ENCODE assay signal across 8 mouse cellular contexts in genomic region chr2:170155089-170155740, GRCm38 (mm10). TPM values are rescaled to one million over a fixed set of nuclear protein-coding genes. Genes with fewer than 3 reads are reported as not detected.
DNase-seq lines count a peak whose midpoint lies in the region; ATAC-seq and TF ChIP-seq lines count a peak whose summit lies in the region.

No protein-coding gene starts in this region.

- WGBS in intestine, embryonic 16.5 days = 6% methylated on average over 18 of the region's 18 CpGs
- under 1% methylated on average over 18 of the region's 18 CpGs for WGBS in liver, embryonic 13.5 days (ENCODE audit: insufficient replicate concordance)
- 4% methylated on average over 18 of the region's 18 CpGs for WGBS in stomach, embryonic 16.5 days

- TF ChIP-seq POLR2A in myocyte (IDR thresholded peaks at IDR 0.05; ENCODE audit: insufficient read length, low read depth) = no peak

- H3K79me2 ChIP-seq in myocyte (ENCODE audit: control insufficient read depth, insufficient read depth) = no peaks in the 10 kb centered on the region

- H3K4me2 ChIP-seq in intestine, embryonic 16.5 days (ENCODE audit: low read depth, low read length) = peak overlapping the region; percentile 55
- H3K4me2 ChIP-seq in liver, embryonic 13.5 days = peak overlapping the region; percentile 73
- peak overlapping the region; percentile 98 for H3K4me2 ChIP-seq in myocyte (ENCODE audit: low read depth)
- peak overlapping the region; percentile 62 for H3K4me2 ChIP-seq in stomach, embryonic 16.5 days (ENCODE audit: low read depth, low read length)

- peak; percentile 44 for ATAC-seq in common myeloid progenitor, adult 5-6 weeks (replicated peaks; ENCODE audit: low read depth, poor library complexity, severe bottlenecking)
- ATAC-seq in intestine, embryonic 16.5 days = peak; percentile 66
- ATAC-seq in liver, embryonic 13.5 days (ENCODE audit: low read depth) = peak; percentile 27
- ATAC-seq in stomach, embryonic 16.5 days (ENCODE audit: insufficient read depth, low FRiP score) = peak; percentile 38

- intact Hi-C loops in left cerebral cortex, postnatal 14 days (cut with DNase I) = no loop called here

- H3K4me3 ChIP-seq in intestine, embryonic 16.5 days (ENCODE audit: low read length) = peak overlapping the region; percentile 34
- H3K4me3 ChIP-seq in liver, embryonic 13.5 days (replicated peaks) = peak overlapping the region; percentile 69
- peak overlapping the region; percentile 45 for H3K4me3 ChIP-seq in myocyte
- peak overlapping the region; percentile 39 for H3K4me3 ChIP-seq in stomach, embryonic 16.5 days (replicated peaks; ENCODE audit: low read length)

- H3K27ac ChIP-seq in intestine, embryonic 16.5 days (ENCODE audit: low read length) = peak overlapping the region; percentile 70
- peak overlapping the region; percentile 98 for H3K27ac ChIP-seq in liver, embryonic 13.5 days
- H3K27ac ChIP-seq in stomach, embryonic 16.5 days (ENCODE audit: low read length) = peak overlapping the region; percentile 90

- H3ac ChIP-seq in myocyte (ENCODE audit: control insufficient read depth, insufficient read length) = no peak overlapping the region

- H3K27me3 ChIP-seq in intestine, embryonic 16.5 days (replicated peaks; ENCODE audit: control insufficient read depth, insufficient read depth, low read length) = no peaks in the 10 kb centered on the region
- no peaks in the 10 kb centered on the region for H3K27me3 ChIP-seq in liver, embryonic 13.5 days
- no peaks in the 10 kb centered on the region for H3K27me3 ChIP-seq in myocyte (ENCODE audit: control insufficient read depth, insufficient read depth, insufficient read length)
- no peaks in the 10 kb centered on the region for H3K27me3 ChIP-seq in stomach, embryonic 16.5 days (ENCODE audit: control insufficient read depth, insufficient read depth, low read length)

- no peaks in the 10 kb centered on the region for H3K9me3 ChIP-seq in intestine, embryonic 16.5 days (ENCODE audit: control insufficient read depth, low read length)
- H3K9me3 ChIP-seq in liver, embryonic 13.5 days (replicated peaks) = no peaks in the 10 kb centered on the region
- no peaks in the 10 kb centered on the region for H3K9me3 ChIP-seq in stomach, embryonic 16.5 days (replicated peaks; ENCODE audit: control insufficient read depth, low read length)

- H3K36me3 ChIP-seq in intestine, embryonic 16.5 days (ENCODE audit: control insufficient read depth, insufficient read depth, low read length) = no peaks in the 10 kb centered on the region
- no peaks in the 10 kb centered on the region for H3K36me3 ChIP-seq in liver, embryonic 13.5 days
- no peaks in the 10 kb centered on the region for H3K36me3 ChIP-seq in myocyte (ENCODE audit: control insufficient read depth, insufficient read depth)
- no peaks in the 10 kb centered on the region for H3K36me3 ChIP-seq in stomach, embryonic 16.5 days (ENCODE audit: control insufficient read depth, insufficient read depth, low read length)

- peak; percentile 26 to 34 for DNase-seq in left cerebral cortex, postnatal 14 days (ENCODE audit: low spot score in 2 of 2)
- no peak for DNase-seq in left cerebral cortex, adult 11 months (ENCODE audit: low spot score)
- peak; percentile 98 for DNase-seq in heart, adult 11 months
- peak; percentile 58 for DNase-seq in liver, embryonic 13.5 days

- H3K4me1 ChIP-seq in intestine, embryonic 16.5 days (ENCODE audit: control insufficient read depth, insufficient read depth, low read length) = peaks cover 23% of the 10 kb centered on the region
- peaks cover 86% of the 10 kb centered on the region for H3K4me1 ChIP-seq in liver, embryonic 13.5 days (replicated peaks)
- peaks cover 25% of the 10 kb centered on the region for H3K4me1 ChIP-seq in stomach, embryonic 16.5 days (ENCODE audit: control insufficient read depth, insufficient read depth, low read length)

- H3K9ac ChIP-seq in intestine, embryonic 16.5 days (ENCODE audit: low read depth, low read length) = peak overlapping the region; percentile 45
- H3K9ac ChIP-seq in liver, embryonic 13.5 days = peak overlapping the region; percentile 87
- H3K9ac ChIP-seq in stomach, embryonic 16.5 days (ENCODE audit: low read length) = peak overlapping the region; percentile 68

TF ChIP-seq in myocyte, 11 proteins besides CTCF, POLR2A, EP300 and RAD21:
- TF ChIP-seq CEBPB (IDR thresholded peaks at IDR 0.05; ENCODE audit: insufficient read depth, poor library complexity, severe bottlenecking) = peak; percentile 69
- no peak for TF ChIP-seq TCF3 (IDR thresholded peaks at IDR 0.05; ENCODE audit: insufficient read length, low read depth)

RNA-seq across cellular contexts. Expression of gene Zfp217, which starts 7.3 kb away (rescaled TPM):
- total RNA-seq in left cerebral cortex, postnatal 14 days (2021) = 1 to 10 TPM; 3.3 to 3.7 TPM
- total RNA-seq in common myeloid progenitor, adult 5-6 weeks (2017) = 33.2 and 40.1 TPM in 2 replicates
- 2.4 and 2.9 TPM in 2 replicates for polyA plus RNA-seq in intestine, embryonic 16.5 days (2015; fragmentation: Nextera tagmentation; extraction: Ambion mirVana)
- 3.6 and 3.7 TPM in 2 replicates for polyA plus RNA-seq in liver, embryonic 13.5 days (2015; fragmentation: Nextera tagmentation; extraction: Ambion mirVana)
- polyA plus RNA-seq in myocyte (2012; fragmentation: generic; extraction: Trizol) = 5.0 TPM
- 3.0 and 3.2 TPM in 2 replicates for polyA plus RNA-seq in stomach, embryonic 16.5 days (2015; fragmentation: Nextera tagmentation; extraction: Ambion mirVana)
